Mouse (Mus musculus): ENCODE results near the gene Rab26. TPM values are rescaled to one million over a fixed set of nuclear protein-coding genes. Genes with fewer than 3 reads are reported as not detected.

Rab26 gene
- polyA plus RNA-seq, 1 experiment from 2014 or later: 5.7 TPM

DNA sequence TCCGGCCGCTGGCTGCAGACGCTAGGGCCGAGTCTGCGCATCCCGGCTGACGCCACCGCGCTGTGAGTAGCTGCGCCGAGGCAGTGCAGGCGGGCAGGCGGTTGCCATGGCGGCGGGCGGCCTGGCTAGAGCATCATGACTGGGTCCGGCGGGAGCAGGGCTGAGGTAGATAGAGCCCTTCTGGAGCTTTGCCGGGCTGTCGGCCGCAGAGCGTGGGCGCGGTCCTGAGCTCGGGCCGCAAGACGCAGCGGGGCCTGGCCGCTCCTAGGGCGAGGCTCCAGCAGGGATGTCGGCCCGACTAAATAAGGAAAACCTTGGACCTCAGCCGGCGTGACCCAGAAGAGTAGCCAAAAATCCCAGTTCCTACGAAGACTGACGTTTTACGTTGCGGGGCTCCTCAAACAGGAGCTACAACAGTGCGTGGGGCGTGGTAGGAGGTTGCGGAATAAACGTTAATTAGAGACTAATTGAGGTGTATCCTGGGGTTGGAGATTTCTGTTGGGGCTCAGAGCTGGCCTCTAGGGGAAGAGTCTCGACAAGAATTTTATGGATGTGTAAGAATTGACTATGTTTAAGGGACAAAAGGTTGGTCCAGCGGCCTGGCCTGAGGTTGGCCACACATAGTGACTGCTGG, 16.5 kb upstream of the Rab26 start:
- under 1% methylated on average over 44 of the region's 44 CpGs for WGBS
- Histone ChIP-seq H3K4me2 (ENCODE audit: low read length) (peak overlapping the region; percentile 79), H3K9me3 (ENCODE audit: control insufficient read depth, low read length) (no peaks in the 10 kb centered on the region), H3K36me3 (ENCODE audit: control insufficient read depth, insufficient read depth, low read length) (0 out of 2 replicates have a peak, but pooled peaks cover 5% of the 10 kb centered on the region), H3K27ac (ENCODE audit: low read depth) (peak overlapping the region; percentile 96), H3K27me3 (replicated peaks; ENCODE audit: control insufficient read depth, insufficient read depth, low read length) (no peaks in the 10 kb centered on the region), H3K4me3 (ENCODE audit: low read depth, low read length) (peak overlapping the region; percentile 82), H3K9ac (ENCODE audit: low read length) (peak overlapping the region; percentile 89), H3K4me1 (replicated peaks; ENCODE audit: control insufficient read depth, insufficient read depth, low read length) (peaks cover 27% of the 10 kb centered on the region; the same call in 1 of the 2 replicates)
- ATAC-seq (replicated peaks; ENCODE audit: low FRiP score, low TSS enrichment, low read depth) (peak; percentile 69), DNase-seq (ENCODE audit: low spot score) (peak; percentile 89)

GRCm38 (mm10) chr17:24549618-24550415, 15.8 kb upstream of the Rab26 start, which contains the start of gene Pkd1:
TSS of gene Pkd1 (plus strand) at chr17:24549834.
- Histone ChIP-seq H3K4me2 (ENCODE audit: low read length) (peak within 1 kb of the TSS; percentile 79), H3K27me3 (replicated peaks; ENCODE audit: control insufficient read depth, insufficient read depth, low read length) (no peaks in the 10 kb centered on the region), H3K4me1 (replicated peaks; ENCODE audit: control insufficient read depth, insufficient read depth, low read length) (peaks cover 27% of the 10 kb centered on the region; the same call in 1 of the 2 replicates), H3K9ac (ENCODE audit: low read length) (peak within 1 kb of the TSS; percentile 89), H3K27ac (ENCODE audit: low read depth) (peak within 1 kb of the TSS; percentile 96), H3K36me3 (ENCODE audit: control insufficient read depth, insufficient read depth, low read length) (0 out of 2 replicates have a peak, but pooled peaks cover 5% of the 10 kb centered on the region), H3K9me3 (ENCODE audit: control insufficient read depth, low read length) (no peaks in the 10 kb centered on the region), H3K4me3 (ENCODE audit: low read depth, low read length) (peak within 1 kb of the TSS; percentile 82)
- ATAC-seq (replicated peaks; ENCODE audit: low FRiP score, low TSS enrichment, low read depth) (peak; percentile 96), DNase-seq (ENCODE audit: low spot score) (peak; percentile 98)
- WGBS: under 1% methylated on average over 69 of the region's 72 CpGs

- peak overlapping the region; percentile 79 for H3K4me2 ChIP-seq (ENCODE audit: low read length)
- peak overlapping the region; percentile 35 for H3K9ac ChIP-seq (ENCODE audit: low read length)
- no peaks in the 10 kb centered on the region for H3K9me3 ChIP-seq (ENCODE audit: control insufficient read depth, low read length)
- H3K27me3 ChIP-seq (replicated peaks; ENCODE audit: control insufficient read depth, insufficient read depth, low read length): no peaks in the 10 kb centered on the region
- peak overlapping the region; percentile 82 for H3K4me3 ChIP-seq (ENCODE audit: low read depth, low read length)
- H3K36me3 ChIP-seq (ENCODE audit: control insufficient read depth, insufficient read depth, low read length): 0 out of 2 replicates have a peak, but pooled peaks cover 5% of the 10 kb centered on the region
- H3K27ac ChIP-seq (ENCODE audit: low read depth): peak overlapping the region; percentile 73
- H3K4me1 ChIP-seq (replicated peaks; ENCODE audit: control insufficient read depth, insufficient read depth, low read length): peaks cover 27% of the 10 kb centered on the region; the same call in 1 of the 2 replicates
- DNase-seq (ENCODE audit: low spot score) (peak; percentile 70), ATAC-seq (replicated peaks; ENCODE audit: low FRiP score, low TSS enrichment, low read depth) (peak; percentile 29)
- 3% methylated on average over 23 of the region's 23 CpGs for WGBS
Measured at GRCm38 (mm10) chr17:24548921-24549617, 15.1 kb upstream of the Rab26 start.

DNA sequence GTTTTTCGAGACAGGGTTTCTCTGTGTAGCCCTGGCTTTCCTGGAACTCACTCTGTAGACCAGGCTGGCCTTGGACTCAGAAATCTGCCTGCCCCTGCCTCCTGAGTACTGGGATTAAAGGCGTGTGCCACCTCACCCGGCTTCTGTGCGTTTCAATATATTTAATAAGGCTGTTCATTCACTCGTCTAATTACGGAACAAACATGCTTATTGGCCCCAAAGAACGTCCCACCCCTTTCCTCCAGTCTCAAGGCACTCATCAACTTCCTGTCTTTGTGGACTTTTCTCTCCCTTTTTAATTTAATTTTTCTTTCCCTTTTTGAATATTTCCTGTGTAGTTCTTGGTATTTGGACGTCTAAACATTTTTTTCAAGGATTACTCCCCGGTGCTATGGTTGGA, 14.4 kb upstream of the Rab26 start:
- Histone ChIP-seq H3K9ac (ENCODE audit: low read length) (peak overlapping the region; percentile 35; the same call in 1 of the 2 replicates), H3K27ac (ENCODE audit: low read depth) (no peak overlapping the region), H3K4me1 (replicated peaks; ENCODE audit: control insufficient read depth, insufficient read depth, low read length) (peaks cover 27% of the 10 kb centered on the region; the same call in 1 of the 2 replicates), H3K36me3 (ENCODE audit: control insufficient read depth, insufficient read depth, low read length) (0 out of 2 replicates have a peak, but pooled peaks cover 5% of the 10 kb centered on the region), H3K9me3 (ENCODE audit: control insufficient read depth, low read length) (no peaks in the 10 kb centered on the region), H3K4me3 (ENCODE audit: low read depth, low read length) (peak overlapping the region; percentile 82), H3K4me2 (ENCODE audit: low read length) (peak overlapping the region; percentile 79), H3K27me3 (replicated peaks; ENCODE audit: control insufficient read depth, insufficient read depth, low read length) (no peaks in the 10 kb centered on the region)
- no peak for ATAC-seq (replicated peaks; ENCODE audit: low FRiP score, low TSS enrichment, low read depth)
- no peak for DNase-seq (ENCODE audit: low spot score)
- WGBS: 40% methylated on average over 9 of the region's 9 CpGs

DNA sequence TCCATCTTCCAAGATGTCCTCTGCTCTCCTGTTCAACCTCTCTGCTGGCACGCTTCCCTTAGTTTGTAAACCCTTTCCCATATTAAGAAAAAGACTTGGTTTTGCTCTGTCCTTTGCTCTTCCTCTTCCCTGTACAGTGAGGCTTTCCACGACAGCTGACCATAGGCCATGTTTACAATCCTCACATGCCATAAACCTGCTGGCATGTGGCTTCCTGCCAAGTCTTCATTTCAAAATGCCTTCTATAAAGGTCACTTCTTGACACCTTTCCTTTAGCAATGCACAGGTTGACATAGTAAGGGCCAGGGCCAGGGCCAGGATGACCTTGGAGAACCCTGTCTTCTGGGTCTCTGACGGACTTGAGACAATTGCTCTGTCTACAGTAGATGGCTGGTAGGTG, 12.2 kb upstream of the Rab26 start:
- WGBS: 59% methylated on average over 3 of the region's 3 CpGs
- no peaks in the 10 kb centered on the region for H3K9me3 ChIP-seq (ENCODE audit: control insufficient read depth, low read length)
- DNase-seq (ENCODE audit: low spot score): no peak

DNA sequence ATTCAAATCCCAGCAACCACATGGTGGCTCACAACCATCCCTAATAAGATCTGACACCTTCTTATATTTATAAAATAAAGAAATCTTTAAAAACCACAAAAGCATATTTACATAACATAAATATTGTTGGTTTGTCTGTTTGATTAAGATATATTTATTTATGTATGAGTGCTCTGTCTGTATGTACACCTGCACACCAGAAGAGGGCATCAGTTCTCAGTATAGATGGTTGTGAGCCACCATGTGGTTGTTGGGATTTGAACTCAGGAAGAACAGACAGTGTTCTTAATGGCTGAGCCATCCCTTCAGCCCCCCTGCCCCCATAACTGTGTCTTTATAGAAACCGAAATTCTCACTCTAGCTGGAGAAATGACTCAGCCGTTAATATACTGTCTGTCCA, 11.2 kb upstream of the Rab26 start:
- no peak for ATAC-seq (replicated peaks; ENCODE audit: low FRiP score, low TSS enrichment, low read depth)
- H3K4me3 ChIP-seq (ENCODE audit: low read depth, low read length): no peak overlapping the region
- WGBS: 76% methylated on average over 2 of the region's 2 CpGs
- H3K27ac ChIP-seq (ENCODE audit: low read depth): no peak overlapping the region
- H3K4me2 ChIP-seq (ENCODE audit: low read length): no peak overlapping the region
- no peaks in the 10 kb centered on the region for H3K36me3 ChIP-seq (ENCODE audit: control insufficient read depth, insufficient read depth, low read length)
- DNase-seq (ENCODE audit: low spot score): no peak
- peaks cover 8% of the 10 kb centered on the region; the same call in 1 of the 2 replicates for H3K4me1 ChIP-seq (replicated peaks; ENCODE audit: control insufficient read depth, insufficient read depth, low read length)
- H3K27me3 ChIP-seq (replicated peaks; ENCODE audit: control insufficient read depth, insufficient read depth, low read length): no peaks in the 10 kb centered on the region
- no peaks in the 10 kb centered on the region for H3K9me3 ChIP-seq (ENCODE audit: control insufficient read depth, low read length)
- no peak overlapping the region for H3K9ac ChIP-seq (ENCODE audit: low read length)

More for the DNA sequence above, 12.2 kb upstream of the Rab26 start:
- Histone ChIP-seq H3K27ac (ENCODE audit: low read depth) (no peak overlapping the region), H3K4me3 (ENCODE audit: low read depth, low read length) (no peak overlapping the region), H3K27me3 (replicated peaks; ENCODE audit: control insufficient read depth, insufficient read depth, low read length) (no peaks in the 10 kb centered on the region), H3K4me1 (replicated peaks; ENCODE audit: control insufficient read depth, insufficient read depth, low read length) (peaks cover 15% of the 10 kb centered on the region; the same call in 1 of the 2 replicates), H3K36me3 (ENCODE audit: control insufficient read depth, insufficient read depth, low read length) (no peaks in the 10 kb centered on the region), H3K9ac (ENCODE audit: low read length) (no peak overlapping the region), H3K4me2 (ENCODE audit: low read length) (no peak overlapping the region)
- no peak for ATAC-seq (replicated peaks; ENCODE audit: low FRiP score, low TSS enrichment, low read depth)

DNA sequence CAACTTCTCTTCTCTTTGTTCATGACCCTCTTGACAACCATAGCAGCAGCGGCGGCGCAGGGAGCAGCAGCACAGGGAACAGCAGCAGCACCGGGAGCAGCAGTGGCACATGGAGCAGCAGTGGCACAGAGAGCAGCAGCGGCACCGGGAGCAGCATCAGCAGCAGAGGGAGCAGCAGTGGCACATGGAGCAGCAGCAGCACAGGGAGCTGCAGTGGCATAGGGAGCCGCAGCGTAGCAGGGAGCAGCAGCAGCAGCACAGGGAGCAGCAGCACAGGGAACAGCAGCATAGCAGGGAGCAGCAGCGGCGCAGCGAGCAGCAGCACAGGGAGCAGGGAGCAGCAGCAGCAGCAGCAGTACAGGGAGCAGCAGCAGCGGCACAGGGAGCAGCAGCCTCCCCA, 10.6 kb upstream of the Rab26 start:
- H3K36me3 ChIP-seq (ENCODE audit: control insufficient read depth, insufficient read depth, low read length): no peaks in the 10 kb centered on the region
- no peaks in the 10 kb centered on the region for H3K27me3 ChIP-seq (replicated peaks; ENCODE audit: control insufficient read depth, insufficient read depth, low read length)
- no peak overlapping the region for H3K4me3 ChIP-seq (ENCODE audit: low read depth, low read length)
- 19% methylated on average over 12 of the region's 12 CpGs for WGBS
- no peak overlapping the region for H3K27ac ChIP-seq (ENCODE audit: low read depth)
- DNase-seq (ENCODE audit: low spot score): no peak
- peaks cover 8% of the 10 kb centered on the region; the same call in 1 of the 2 replicates for H3K4me1 ChIP-seq (replicated peaks; ENCODE audit: control insufficient read depth, insufficient read depth, low read length)
- no peak for ATAC-seq (replicated peaks; ENCODE audit: low FRiP score, low TSS enrichment, low read depth)
- H3K9me3 ChIP-seq (ENCODE audit: control insufficient read depth, low read length): no peaks in the 10 kb centered on the region
- H3K9ac ChIP-seq (ENCODE audit: low read length): no peak overlapping the region
- H3K4me2 ChIP-seq (ENCODE audit: low read length): no peak overlapping the region

- no peak overlapping the region for H3K4me2 ChIP-seq (ENCODE audit: low read length)
- no peak overlapping the region for H3K9ac ChIP-seq (ENCODE audit: low read length)
- H3K4me3 ChIP-seq (ENCODE audit: low read depth, low read length): no peak overlapping the region
- no peak overlapping the region for H3K27ac ChIP-seq (ENCODE audit: low read depth)
- no peaks in the 10 kb centered on the region for H3K4me1 ChIP-seq (replicated peaks; ENCODE audit: control insufficient read depth, insufficient read depth, low read length)
- ATAC-seq (replicated peaks; ENCODE audit: low FRiP score, low TSS enrichment, low read depth): no peak; the same call in 1 of the 2 replicates
- DNase-seq (ENCODE audit: low spot score): no peak
- H3K9me3 ChIP-seq (ENCODE audit: control insufficient read depth, low read length): no peaks in the 10 kb centered on the region
- no peaks in the 10 kb centered on the region for H3K36me3 ChIP-seq (ENCODE audit: control insufficient read depth, insufficient read depth, low read length)
- 11% methylated on average over 3 of the region's 3 CpGs for WGBS
- H3K27me3 ChIP-seq (replicated peaks; ENCODE audit: control insufficient read depth, insufficient read depth, low read length): no peaks in the 10 kb centered on the region
Measured at GRCm38 (mm10) chr17:24540375-24540774, 6.4 kb upstream of the Rab26 start.
